Mouse (Mus musculus) embryonic fibroblast, embryonic 13.5 days (primary cell): ENCODE measurements at regions not wholly inside any gene's neighbourhood (a gene's known extent, or its start where the extent isn't known, plus 50 kb on each side); places are given as distances from the start of the nearest gene placed in this dataset.
A peak's percentile ranks its signal among the peaks of the same experiment; 100 is the strongest.

Experiments used
- H3K27ac ChIP-seq: 2 replicates; pipeline ENCODE4 v1.5.1; 2012; ENCODE audit warnings: low read length, control low read depth, inconsistent platforms; ENCODE audit not compliant: insufficient read depth
- H3K4me1 ChIP-seq: 2 replicates; pipeline ENCODE4 v1.6.1; 2011; ENCODE audit warnings: low read length; ENCODE audit not compliant: control insufficient read depth, insufficient read depth
- H3K4me3 ChIP-seq: 2 replicates; pipeline ENCODE4 v1.5.1; 2011; ENCODE audit warnings: mild to moderate bottlenecking, control low read depth, low read length; ENCODE audit not compliant: insufficient read depth
- CTCF ChIP-seq: IDR thresholded peaks from 2 replicates; pipeline ENCODE4 v1.5.1; 2011; ENCODE audit warnings: mild to moderate bottlenecking, control low read depth, low read length, moderate library complexity, borderline replicate concordance; ENCODE audit not compliant: insufficient read depth
- POLR2A ChIP-seq: IDR thresholded peaks from 2 replicates; pipeline ENCODE4 v1.6.1; 2011; ENCODE audit warnings: low read depth, mild to moderate bottlenecking, control low read depth, low read length, moderate library complexity

- TF ChIP-seq POLR2A (no peak), CTCF (no peak)
- Histone ChIP-seq H3K4me1 (no peaks in the 10 kb centered on the region), H3K27ac (no peak overlapping the region), H3K4me3 (no peak overlapping the region)
Measured at GRCm38 (mm10) chrX:99578796-99579195, 107.7 kb upstream of the Pja1 start.

- Histone ChIP-seq H3K4me3 (no peak overlapping the region), H3K27ac (no peak overlapping the region), H3K4me1 (no peaks in the 10 kb centered on the region)
- TF ChIP-seq CTCF = no peak
Measured at GRCm38 (mm10) chrX:99575105-99575504, 104.0 kb upstream of the Pja1 start.

- TF ChIP-seq POLR2A = no peak
- peak; percentile 80 for TF ChIP-seq CTCF
- no peak overlapping the region for H3K27ac ChIP-seq
- 0 out of 2 replicates have a peak overlapping the region, but pooled peaks have one; percentile 10 for H3K4me3 ChIP-seq
- no peaks in the 10 kb centered on the region for H3K4me1 ChIP-seq
Measured at GRCm38 (mm10) chrX:99574441-99575103, 103.5 kb upstream of the Pja1 start.

- Histone ChIP-seq H3K27ac (no peak overlapping the region), H3K4me3 (no peak overlapping the region), H3K4me1 (peaks cover 5% of the 10 kb centered on the region; the same call in 1 of the 2 replicates)
- TF ChIP-seq CTCF (no peak), POLR2A (no peak)
Measured at GRCm38 (mm10) chrX:99570161-99570560, 99.1 kb upstream of the Pja1 start.

- TF ChIP-seq CTCF = no peak
- no peak for TF ChIP-seq POLR2A
- Histone ChIP-seq H3K4me3 (no peak overlapping the region), H3K4me1 (peaks cover 5% of the 10 kb centered on the region; the same call in 1 of the 2 replicates), H3K27ac (no peak overlapping the region)
Measured at GRCm38 (mm10) chrX:99568244-99568643, 97.2 kb upstream of the Pja1 start.

- Histone ChIP-seq H3K27ac (no peak overlapping the region), H3K4me3 (no peak overlapping the region)
- TF ChIP-seq POLR2A = no peak; the same call in 1 of the 2 replicates
- no peak for TF ChIP-seq CTCF
Measured at GRCm38 (mm10) chrX:99567367-99568164, 96.5 kb upstream of the Pja1 start.

GRCm38 (mm10) chrX:99561995-99562394 is 90.9 kb upstream of the Pja1 start:
- H3K27ac ChIP-seq = no peak overlapping the region
- H3K4me1 ChIP-seq = no peaks in the 10 kb centered on the region
- H3K4me3 ChIP-seq = no peak overlapping the region
- TF ChIP-seq POLR2A (no peak), CTCF (no peak)

More at GRCm38 (mm10) chrX:99567367-99568164, 96.5 kb upstream of the Pja1 start:
- peaks cover 5% of the 10 kb centered on the region; the same call in 1 of the 2 replicates for H3K4me1 ChIP-seq

GRCm38 (mm10) chrX:99560699-99561098 is 89.6 kb upstream of the Pja1 start:
- Histone ChIP-seq H3K4me1 (no peaks in the 10 kb centered on the region), H3K27ac (no peak overlapping the region), H3K4me3 (no peak overlapping the region)
- TF ChIP-seq POLR2A (no peak), CTCF (no peak)

- no peak for TF ChIP-seq CTCF
- TF ChIP-seq POLR2A = no peak
Measured at GRCm38 (mm10) chrX:99556876-99557354, 85.8 kb upstream of the Pja1 start.

More at GRCm38 (mm10) chrX:99556876-99557354, 85.8 kb upstream of the Pja1 start:
- Histone ChIP-seq H3K4me3 (no peak overlapping the region), H3K4me1 (no peaks in the 10 kb centered on the region), H3K27ac (no peak overlapping the region)
